Mouse (Mus musculus): ENCODE results near the gene Cog6. TPM values are rescaled to one million over a fixed set of nuclear protein-coding genes. Genes with fewer than 3 reads are reported as not detected.

The Cog6 gene
- polyA plus RNA-seq, 1 experiment from 2014 or later: 50.8 TPM

GRCm38 (mm10) chr3:52938398-52938797, 78.6 kb downstream of the Cog6 start:
- Histone ChIP-seq H3K4me2 (ENCODE audit: low read depth, low read length) (no peak overlapping the region), H3K36me3 (replicated peaks; ENCODE audit: control insufficient read depth, insufficient read depth, low read depth, low read length) (no peaks in the 10 kb centered on the region), H3K4me1 (ENCODE audit: control insufficient read depth, insufficient read depth, low read length) (no peaks in the 10 kb centered on the region), H3K27me3 (ENCODE audit: control insufficient read depth, insufficient read depth, low read length) (no peaks in the 10 kb centered on the region), H3K4me3 (ENCODE audit: low read depth, low read length) (no peak overlapping the region), H3K9me3 (replicated peaks; ENCODE audit: control insufficient read depth, low read length) (no peaks in the 10 kb centered on the region), H3K27ac (replicated peaks; ENCODE audit: low read depth, low read length) (no peak overlapping the region), H3K9ac (replicated peaks; ENCODE audit: low read length) (no peak overlapping the region)
- 83% methylated on average over 5 of the region's 5 CpGs for WGBS
- no peak for DNase-seq (ENCODE audit: low spot score)
- ATAC-seq (replicated peaks; ENCODE audit: insufficient number of reproducible peaks, low FRiP score, low TSS enrichment, low read depth): no peak

- ATAC-seq (replicated peaks; ENCODE audit: insufficient number of reproducible peaks, low FRiP score, low TSS enrichment, low read depth) (no peak), DNase-seq (ENCODE audit: low spot score) (no peak)
- Histone ChIP-seq H3K9me3 (replicated peaks; ENCODE audit: control insufficient read depth, low read length) (no peaks in the 10 kb centered on the region), H3K9ac (replicated peaks; ENCODE audit: low read length) (no peak overlapping the region), H3K27me3 (ENCODE audit: control insufficient read depth, insufficient read depth, low read length) (no peaks in the 10 kb centered on the region), H3K4me1 (ENCODE audit: control insufficient read depth, insufficient read depth, low read length) (no peaks in the 10 kb centered on the region), H3K36me3 (replicated peaks; ENCODE audit: control insufficient read depth, insufficient read depth, low read depth, low read length) (no peaks in the 10 kb centered on the region), H3K27ac (replicated peaks; ENCODE audit: low read depth, low read length) (no peak overlapping the region), H3K4me3 (ENCODE audit: low read depth, low read length) (no peak overlapping the region), H3K4me2 (ENCODE audit: low read depth, low read length) (no peak overlapping the region)
- 72% methylated on average over 6 of the region's 6 CpGs for WGBS
Observed at GRCm38 (mm10) chr3:52937739-52938306, 79.2 kb downstream of the Cog6 start.

- H3K9ac ChIP-seq (replicated peaks; ENCODE audit: low read length): no peak overlapping the region
- no peaks in the 10 kb centered on the region for H3K36me3 ChIP-seq (replicated peaks; ENCODE audit: control insufficient read depth, insufficient read depth, low read depth, low read length)
- H3K4me3 ChIP-seq (ENCODE audit: low read depth, low read length): no peak overlapping the region
- no peak overlapping the region for H3K4me2 ChIP-seq (ENCODE audit: low read depth, low read length)
- no peaks in the 10 kb centered on the region for H3K4me1 ChIP-seq (ENCODE audit: control insufficient read depth, insufficient read depth, low read length)
- 81% methylated on average over 2 of the region's 2 CpGs for WGBS
- H3K9me3 ChIP-seq (replicated peaks; ENCODE audit: control insufficient read depth, low read length): no peaks in the 10 kb centered on the region
- H3K27ac ChIP-seq (replicated peaks; ENCODE audit: low read depth, low read length): no peak overlapping the region
- no peaks in the 10 kb centered on the region for H3K27me3 ChIP-seq (ENCODE audit: control insufficient read depth, insufficient read depth, low read length)
- ATAC-seq (replicated peaks; ENCODE audit: insufficient number of reproducible peaks, low FRiP score, low TSS enrichment, low read depth) (no peak), DNase-seq (ENCODE audit: low spot score) (no peak)
Observed at GRCm38 (mm10) chr3:52931956-52932355, 85.1 kb downstream of the Cog6 start.

Other genes with a start within 250 kb of the Cog6 start
- 29.2 and 33.3 TPM in 2 replicates for gene Lhfp, start 24.3 kb upstream of the Cog6 start, polyA plus RNA-seq (2014; fragmentation: Nextera tagmentation; extraction: Ambion mirVana)

Data from embryonic facial prominence, embryonic 11.5 days (tissue).